20 mouse cellular contexts compared by ENCODE assay signal in the genomic region with DNA sequence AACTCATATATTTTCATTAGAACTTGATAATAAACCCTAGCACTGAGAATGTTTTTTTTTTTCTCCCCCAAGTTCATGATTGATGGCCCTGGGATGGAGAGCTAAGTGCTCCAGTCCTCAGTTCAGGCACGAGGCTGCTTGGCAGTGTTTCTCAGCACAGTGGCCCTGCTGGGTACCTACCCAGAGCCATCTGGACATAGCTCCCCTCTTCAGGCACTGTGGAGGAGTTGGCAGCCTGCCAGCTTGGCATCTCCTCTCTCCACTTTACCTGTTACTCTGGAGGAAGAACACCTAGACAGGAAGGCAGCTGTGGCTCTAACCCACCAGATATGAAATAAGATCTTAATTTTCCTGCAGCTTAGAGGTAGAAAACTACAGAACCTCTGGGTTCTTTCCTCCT. TPM values are rescaled to one million over a fixed set of nuclear protein-coding genes. Genes with fewer than 3 reads are reported as not detected.
DNase-seq lines count a peak whose midpoint lies in the region.
"Had no signal": no experiment of that assay in that cellular context is flagged by ENCODE, and none has a peak within 500 bp of the region (broad histone marks: within the 10 kb centered on the region; RNA-seq: fewer than 3 reads in every experiment).

No protein-coding gene starts in this region.

- no peaks in the 10 kb centered on the region for H3K4me1 ChIP-seq in heart, embryonic 10.5 days
- H3K4me1 ChIP-seq: liver, embryonic 15.5 days; midbrain, embryonic 12.5 days had no signal

- no peak overlapping the region for H3K27ac ChIP-seq in heart, embryonic 10.5 days
- H3K27ac ChIP-seq: embryonic facial prominence, embryonic 15.5 days; heart, adult 2 months; hindbrain, embryonic 14.5 days; liver, embryonic 15.5 days; midbrain, embryonic 12.5 days; neural tube, embryonic 13.5 days had no signal

- H3K4me3 ChIP-seq in heart, embryonic 10.5 days = no peak overlapping the region
- H3K4me3 ChIP-seq: embryonic facial prominence, embryonic 15.5 days; heart, adult 2 months; liver, embryonic 15.5 days; midbrain, embryonic 12.5 days; neural tube, embryonic 13.5 days had no signal

- no peaks in the 10 kb centered on the region for H3K27me3 ChIP-seq in heart, embryonic 10.5 days (ENCODE audit: insufficient read depth, poor library complexity, severe bottlenecking)
- H3K27me3 ChIP-seq: embryonic facial prominence, embryonic 15.5 days; liver, embryonic 15.5 days; midbrain, embryonic 12.5 days; neural tube, embryonic 13.5 days had no signal

- WGBS in heart, embryonic 10.5 days = 48% methylated on average over 1 of the region's 1 CpGs

- DNase-seq in heart, postnatal 4 days = peak; percentile 22
- no peak for DNase-seq in heart, embryonic 10.5 days (ENCODE audit: low spot score)
- DNase-seq in kidney, postnatal 4 days = peak; percentile 5 to 7
- no peak for DNase-seq in kidney, adult 8-10 months
- DNase-seq in cerebellum, adult 11 months = peak; percentile 7
- peak; percentile 91 to 95 for DNase-seq in cerebellum, postnatal 10 days
- no peak for DNase-seq in adrenal gland, postnatal 10 days
- no peak for DNase-seq in lung, postnatal 14 days
- DNase-seq: embryo, embryonic 11 days; kidney, adult 18-20 months; thymus, postnatal 36 days had no signal

- H3K36me3 ChIP-seq in heart, embryonic 10.5 days = no peaks in the 10 kb centered on the region
- H3K36me3 ChIP-seq: embryonic facial prominence, embryonic 15.5 days; liver, embryonic 15.5 days; midbrain, embryonic 12.5 days; neural tube, embryonic 13.5 days had no signal

- H3K9me3 ChIP-seq in heart, embryonic 10.5 days = no peaks in the 10 kb centered on the region
- H3K9me3 ChIP-seq: embryonic facial prominence, embryonic 15.5 days; liver, embryonic 15.5 days; midbrain, embryonic 12.5 days; neural tube, embryonic 13.5 days had no signal

RNA-seq across cellular contexts. Expression of gene Gpr39, which starts 33.2 kb away (rescaled TPM):
- total RNA-seq in heart, postnatal 4 days (2021) = 1 to 10 TPM; 1.5 TPM
- polyA plus RNA-seq in heart, embryonic 10.5 days (2016; fragmentation: Nextera tagmentation; extraction: Ambion mirVana) = 3.1 and 4.5 TPM in 2 replicates
- total RNA-seq in adrenal gland, postnatal 10 days (2021) = under 1 TPM; 0.64 to 0.93 TPM
- total RNA-seq: CH12.LX; gastrocnemius, adult 8-10 months; MEL had no signal
- polyA plus RNA-seq: hindbrain, embryonic 14.5 days; midbrain, embryonic 12.5 days; neural tube, embryonic 13.5 days had no signal

Comparison
In these comparisons a context has a peak if more than half of its experiments do, and no peak if none do; other contexts are left out.
1. DNase-seq: peak in heart, postnatal 4 days (single experiment), kidney, postnatal 4 days (2 of 2), cerebellum, adult 11 months (single experiment) and cerebellum, postnatal 10 days (2 of 2); none in heart, embryonic 10.5 days (single experiment), kidney, adult 8-10 months (0 of 2), adrenal gland, postnatal 10 days (single experiment) and lung, postnatal 14 days (single experiment).